Mouse (Mus musculus): Measurements from ENCODE around the gene Cd22.

Gene Cd22

GRCm38 (mm10) chr7:30820854-30821445 lies 59.2 kb downstream of the Cd22 start:
- DNase-seq (ENCODE audit: low read depth, low spot score): no peak

GRCm38 (mm10) chr7:30820131-30820530 lies 60.0 kb downstream of the Cd22 start:
- no peak for DNase-seq (ENCODE audit: low read depth, low spot score)
